Mouse (Mus musculus): ENCODE results near the gene Caskin2.
"Not testable (repeated sequence)": the region's sequence is repeated elsewhere in the genome, so short reads cannot be mapped to it uniquely, and the experiment has no call there.

Caskin2 gene

GRCm38 (mm10) chr11:115765103-115765606 is 48.3 kb downstream of the Caskin2 start, which contains the start of gene Tmem94:
TSS of gene Tmem94 (plus strand) at chr11:115765433.
- DNase-seq (ENCODE audit: low spot score): peak; percentile 100

GRCm38 (mm10) chr11:115764698-115765097 is 48.7 kb downstream of the Caskin2 start:
- no peak for DNase-seq (ENCODE audit: low spot score)

GRCm38 (mm10) chr11:115762176-115762575 is 51.3 kb downstream of the Caskin2 start:
- DNase-seq (ENCODE audit: low spot score): not testable (repeated sequence)

GRCm38 (mm10) chr11:115753485-115753884 is 60.0 kb downstream of the Caskin2 start:
- DNase-seq (ENCODE audit: low spot score): no peak

- DNase-seq (ENCODE audit: low spot score): no peak
Observed at GRCm38 (mm10) chr11:115752653-115753052, 60.8 kb downstream of the Caskin2 start.

- DNase-seq (ENCODE audit: low spot score): no peak
Observed at GRCm38 (mm10) chr11:115751725-115752124, 61.7 kb downstream of the Caskin2 start.

GRCm38 (mm10) chr11:115749834-115750233 is 63.6 kb downstream of the Caskin2 start:
- DNase-seq (ENCODE audit: low spot score): no peak

Measured in c-Kit-positive CD71-positive TER-119-positive erythroid progenitor cells, embryonic 14.5 days (primary cell).